10 mouse cellular contexts compared by ENCODE assay signal in the genomic region with DNA sequence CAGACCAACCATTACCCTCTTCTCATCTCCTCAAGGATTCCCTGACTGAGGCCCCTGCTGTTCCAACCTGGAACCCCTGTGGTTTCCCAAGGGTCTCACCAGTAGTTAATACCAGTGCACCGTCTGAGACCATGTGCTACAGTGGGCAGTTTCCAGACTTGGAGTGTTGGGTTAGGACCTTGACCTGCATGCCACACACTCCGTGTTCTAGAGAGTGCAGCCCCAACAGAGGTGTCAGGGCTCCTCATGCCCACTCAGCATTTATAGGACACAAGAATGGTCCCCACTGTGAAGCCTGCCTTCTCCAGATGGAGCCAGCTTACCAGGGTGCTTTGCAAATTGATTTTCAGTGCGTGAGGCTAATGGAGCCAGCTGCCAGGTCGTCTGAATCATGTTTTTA. TPM values are rescaled to one million over a fixed set of nuclear protein-coding genes. Genes with fewer than 3 reads are reported as not detected.
A peak's percentile ranks its signal among the peaks of the same experiment; 100 is the strongest.
DNase-seq lines count a peak whose midpoint lies in the region; ATAC-seq and TF ChIP-seq lines count a peak whose summit lies in the region.
"Had no signal": no experiment of that assay in that cellular context is flagged by ENCODE, and none has a peak within 500 bp of the region (broad histone marks: within the 10 kb centered on the region; RNA-seq: fewer than 3 reads in every experiment).

No protein-coding gene starts in this region.

- no peak overlapping the region for H3K9ac ChIP-seq in forebrain, embryonic 13.5 days
- no peak overlapping the region for H3K9ac ChIP-seq in hindbrain, postnatal 0 days (replicated peaks; ENCODE audit: low read length)
- H3K9ac ChIP-seq: embryonic facial prominence, embryonic 12.5 days had no signal

- DNase-seq in forebrain, embryonic 10.5 days (ENCODE audit: extremely low spot score, low spot score), result no peak
- DNase-seq in left cerebral cortex, adult 2 months (ENCODE audit: extremely low spot score in 1 of 2, low spot score in 2 of 2), result no peak
- DNase-seq in left cerebral cortex, postnatal 36 days (ENCODE audit: low spot score in 2 of 2), result no peak
- no peak for DNase-seq in hindbrain, postnatal 0 days (ENCODE audit: low spot score)
- DNase-seq in naive thymus-derived CD4-positive, alpha-beta T cell, adult 2 months (ENCODE audit: low read depth), result peak; percentile 18
- no peak for DNase-seq in ovary, postnatal 14 days (ENCODE audit: low spot score)
- DNase-seq: lung, adult 2 months had no signal

- intact Hi-C loops in left cerebral cortex, adult 2 months (cut with DNase I), result loop anchor here (10.0 kb wide), 1 partner anchor 281 kb away; no protein-coding TSS in a partner anchor
- intact Hi-C loops in left cerebral cortex, postnatal 36 days (cut with DNase I), result no loop called here

- TF ChIP-seq CTCF in left cerebral cortex, adult 2 months (IDR thresholded peaks at IDR 0.05), result no peak
- TF ChIP-seq CTCF in hindbrain, postnatal 0 days (IDR thresholded peaks at IDR 0.05; ENCODE audit: low read depth), result no peak

- no peak overlapping the region for H3K4me2 ChIP-seq in forebrain, embryonic 13.5 days
- H3K4me2 ChIP-seq in hindbrain, postnatal 0 days (ENCODE audit: low read depth, low read length), result no peak overlapping the region
- H3K4me2 ChIP-seq: embryonic facial prominence, embryonic 12.5 days had no signal

- H3K36me3 ChIP-seq in forebrain, embryonic 13.5 days (ENCODE audit: poor library complexity, severe bottlenecking), result peaks cover 73% of the 10 kb centered on the region
- peaks cover 75% of the 10 kb centered on the region for H3K36me3 ChIP-seq in forebrain, embryonic 10.5 days (replicated peaks)
- peaks cover 62% of the 10 kb centered on the region for H3K36me3 ChIP-seq in hindbrain, postnatal 0 days (ENCODE audit: insufficient read depth, low read length)

- peaks cover 12% of the 10 kb centered on the region; the same call in 1 of the 2 replicates for H3K4me1 ChIP-seq in forebrain, embryonic 13.5 days
- 0 out of 2 replicates have a peak, but pooled peaks cover 4% of the 10 kb centered on the region for H3K4me1 ChIP-seq in forebrain, embryonic 10.5 days
- peaks cover 10% of the 10 kb centered on the region; the same call in 1 of the 2 replicates for H3K4me1 ChIP-seq in hindbrain, postnatal 0 days (ENCODE audit: insufficient read depth, low read length)
- H3K4me1 ChIP-seq: embryonic facial prominence, embryonic 12.5 days had no signal

- H3K27me3 ChIP-seq in forebrain, embryonic 13.5 days, result no peaks in the 10 kb centered on the region
- H3K27me3 ChIP-seq in forebrain, embryonic 10.5 days (ENCODE audit: poor library complexity, severe bottlenecking), result no peaks in the 10 kb centered on the region
- no peaks in the 10 kb centered on the region for H3K27me3 ChIP-seq in hindbrain, postnatal 0 days (ENCODE audit: insufficient read depth, low read length)
- H3K27me3 ChIP-seq: embryonic facial prominence, embryonic 12.5 days had no signal

- peak overlapping the region; percentile 41 for H3K27ac ChIP-seq in forebrain, embryonic 13.5 days
- H3K27ac ChIP-seq in forebrain, embryonic 10.5 days, result no peak overlapping the region
- peak overlapping the region; percentile 29; the same call in 1 of the 2 replicates for H3K27ac ChIP-seq in left cerebral cortex, adult 2 months
- peak overlapping the region; percentile 22; the same call in 1 of the 2 replicates for H3K27ac ChIP-seq in hindbrain, postnatal 0 days
- H3K27ac ChIP-seq: embryonic facial prominence, embryonic 12.5 days had no signal

- WGBS in forebrain, embryonic 13.5 days, result 63% methylated on average over 4 of the region's 4 CpGs
- 73% methylated on average over 4 of the region's 4 CpGs for WGBS in forebrain, embryonic 10.5 days
- 34% methylated on average over 4 of the region's 4 CpGs for WGBS in hindbrain, postnatal 0 days

- no peak for ATAC-seq in forebrain, embryonic 13.5 days
- no peak for ATAC-seq in hindbrain, postnatal 0 days
- ATAC-seq in erythroid progenitor cell, adult 5-6 weeks (replicated peaks; ENCODE audit: low FRiP score, poor library complexity, severe bottlenecking), result no peak

- no peak overlapping the region for H3K4me3 ChIP-seq in forebrain, embryonic 13.5 days
- no peak overlapping the region for H3K4me3 ChIP-seq in forebrain, embryonic 10.5 days
- no peak overlapping the region for H3K4me3 ChIP-seq in left cerebral cortex, adult 2 months
- H3K4me3 ChIP-seq in hindbrain, postnatal 0 days (ENCODE audit: low read length), result no peak overlapping the region
- H3K4me3 ChIP-seq: embryonic facial prominence, embryonic 12.5 days had no signal

- H3K9me3 ChIP-seq in forebrain, embryonic 13.5 days (replicated peaks), result no peaks in the 10 kb centered on the region
- H3K9me3 ChIP-seq in forebrain, embryonic 10.5 days, result no peaks in the 10 kb centered on the region
- H3K9me3 ChIP-seq in hindbrain, postnatal 0 days (ENCODE audit: low read length), result no peaks in the 10 kb centered on the region
- H3K9me3 ChIP-seq: embryonic facial prominence, embryonic 12.5 days had no signal

RNA-seq across cellular contexts. Expression of gene Vps37b, which starts 28.7 kb away (rescaled TPM):
- polyA plus RNA-seq in forebrain, embryonic 13.5 days (2015; fragmentation: Nextera tagmentation; extraction: Ambion mirVana), result 86.5 and 92.2 TPM in 2 replicates
- 50.8 and 51.2 TPM in 2 replicates for polyA plus RNA-seq in forebrain, embryonic 10.5 days (2016; fragmentation: Nextera tagmentation; extraction: Ambion mirVana)
- 10 to 100 TPM; 46.1 to 47.3 TPM for total RNA-seq in left cerebral cortex, adult 2 months (2021)
- 10 to 100 TPM; 45.8 to 51.0 TPM for total RNA-seq in left cerebral cortex, postnatal 36 days (2021)
- total RNA-seq in hindbrain, postnatal 0 days (2014; rRNA removed), result 104 and 110 TPM in 2 replicates
- 94.0 and 95.1 TPM in 2 replicates for polyA plus RNA-seq in hindbrain, postnatal 0 days (2015; fragmentation: Nextera tagmentation; extraction: Ambion mirVana)
- total RNA-seq in erythroid progenitor cell, adult 5-6 weeks (2015; ENCODE audit: low replicate concordance), result 15.5 TPM in 2 replicates
- total RNA-seq in erythroid progenitor cell, adult 5-6 weeks (2017; ENCODE audit: low replicate concordance), result 7.3 and 9.6 TPM in 2 replicates

RNA-seq across cellular contexts. Expression of gene Hip1r, which starts 29.9 kb away (rescaled TPM):
- polyA plus RNA-seq in forebrain, embryonic 13.5 days (2015; fragmentation: Nextera tagmentation; extraction: Ambion mirVana), result 16.2 and 16.8 TPM in 2 replicates
- polyA plus RNA-seq in forebrain, embryonic 10.5 days (2016; fragmentation: Nextera tagmentation; extraction: Ambion mirVana), result 7.7 and 11.1 TPM in 2 replicates
- 10 to 100 TPM; 68.3 to 74.2 TPM for total RNA-seq in left cerebral cortex, adult 2 months (2021)
- 10 to 100 TPM; 70.3 to 77.3 TPM for total RNA-seq in left cerebral cortex, postnatal 36 days (2021)
- total RNA-seq in hindbrain, postnatal 0 days (2014; rRNA removed), result 46.9 and 65.5 TPM in 2 replicates
- polyA plus RNA-seq in hindbrain, postnatal 0 days (2015; fragmentation: Nextera tagmentation; extraction: Ambion mirVana), result 32.6 and 33.9 TPM in 2 replicates
- 0.84 and 2.2 TPM in 2 replicates for total RNA-seq in erythroid progenitor cell, adult 5-6 weeks (2015; ENCODE audit: low replicate concordance)
- 8.2 and 18.2 TPM in 2 replicates for total RNA-seq in erythroid progenitor cell, adult 5-6 weeks (2017; ENCODE audit: low replicate concordance)
